Mouse (Mus musculus): ENCODE results near the gene Rrp15. TPM values are rescaled to one million over a fixed set of nuclear protein-coding genes. Genes with fewer than 3 reads are reported as not detected.

Rrp15 gene
- total and polyA plus RNA-seq, 3 experiments = 130 to 142 TPM; not detected in 1

- Histone ChIP-seq H3K4me1 (ENCODE audit: control insufficient read depth in 1 of 2, insufficient read depth in 2 of 2, low read length in 2 of 2) (no peaks in the 10 kb centered on the region), H3K36me3 (ENCODE audit: control insufficient read depth in 1 of 2, insufficient read depth in 2 of 2, low read length in 2 of 2) (no peaks in the 10 kb centered on the region), H3K27me3 (ENCODE audit: control insufficient read depth in 1 of 2, insufficient read depth in 2 of 2, low read length in 2 of 2) (no peaks in the 10 kb centered on the region), H3K79me2 (ENCODE audit: control insufficient read depth, insufficient read depth, low read length, poor library complexity) (no peaks in the 10 kb centered on the region), H3K4me3 (ENCODE audit: control insufficient read depth in 1 of 2, insufficient read depth in 1 of 2, low read depth in 2 of 2, low read length in 2 of 2) (no peak overlapping the region), H3K27ac (ENCODE audit: control insufficient read depth, low read depth, low read length) (no peak overlapping the region), H3K9ac (ENCODE audit: control insufficient read depth, low read depth, low read length, poor library complexity, severe bottlenecking) (no peak overlapping the region), H3K9me3 (replicated peaks; ENCODE audit: insufficient read depth, low read length) (no peaks in the 10 kb centered on the region)
- no peak for TF ChIP-seq TCF12 (IDR thresholded peaks at IDR 0.05; ENCODE audit: low read depth, low read length)
- no peak for TF ChIP-seq CTCF (IDR thresholded peaks at IDR 0.05 in 2 of 3, conservative IDR thresholded peaks at IDR 0.05 in 1 of 3; ENCODE audit: control insufficient read depth in 1 of 3, insufficient read depth in 1 of 3, low read depth in 2 of 3, low read length in 3 of 3, poor library complexity in 1 of 3, severe bottlenecking in 1 of 3)
- TF ChIP-seq MXI1 (IDR thresholded peaks at IDR 0.05; ENCODE audit: low read depth, low read length) = no peak
- no peak for TF ChIP-seq UBTF (IDR thresholded peaks at IDR 0.05; ENCODE audit: borderline replicate concordance, insufficient read depth, low read depth, low read length)
- TF ChIP-seq GABPA (IDR thresholded peaks at IDR 0.05; ENCODE audit: low read depth, low read length) = no peak
- TF ChIP-seq MYC (IDR thresholded peaks at IDR 0.05; ENCODE audit: low read depth, low read length) = no peak
- TF ChIP-seq SMC3 (IDR thresholded peaks at IDR 0.05; ENCODE audit: low read depth, low read length) = no peak
- TF ChIP-seq USF1 (IDR thresholded peaks at IDR 0.05; ENCODE audit: low read depth, low read length) = no peak
- no peak for TF ChIP-seq HCFC1 (IDR thresholded peaks at IDR 0.05; ENCODE audit: low read depth, low read length)
- no peak for TF ChIP-seq JUND (IDR thresholded peaks at IDR 0.05; ENCODE audit: low read depth, low read length)
- no peak for TF ChIP-seq TAL1 (IDR thresholded peaks at IDR 0.05; ENCODE audit: low read length)
- TF ChIP-seq ETS1 (IDR thresholded peaks at IDR 0.05; ENCODE audit: low read depth, low read length) = no peak
- no peak for TF ChIP-seq E2F4 (IDR thresholded peaks at IDR 0.05; ENCODE audit: borderline replicate concordance, low read depth, low read length)
- no peak for TF ChIP-seq MYB (IDR thresholded peaks at IDR 0.05; ENCODE audit: low read depth, low read length)
- TF ChIP-seq ZKSCAN1 (IDR thresholded peaks at IDR 0.05; ENCODE audit: low read depth, low read length) = no peak
- no peak for TF ChIP-seq MAZ (IDR thresholded peaks at IDR 0.05; ENCODE audit: low read depth, low read length)
- no peak for TF ChIP-seq TBP (IDR thresholded peaks at IDR 0.05; ENCODE audit: low read depth, low read length)
- TF ChIP-seq BHLHE40 (IDR thresholded peaks at IDR 0.05; ENCODE audit: borderline replicate concordance, low read depth, low read length) = no peak
- no peak for TF ChIP-seq GATA1 (IDR thresholded peaks at IDR 0.05; ENCODE audit: low read depth, low read length)
- TF ChIP-seq MAX (IDR thresholded peaks at IDR 0.05; ENCODE audit: low read length) = no peak
- no peak for DNase-seq (ENCODE audit: low read depth, low spot score)
These were observed 57.5 kb downstream of the Rrp15 start for GRCm38 (mm10) chr1:186691708-186692107.

GRCm38 (mm10) chr1:186684041-186684440, 65.1 kb downstream of the Rrp15 start:
- TF ChIP-seq MYB (IDR thresholded peaks at IDR 0.05; ENCODE audit: low read depth, low read length) (no peak), EP300 (IDR thresholded peaks at IDR 0.05; ENCODE audit: low read depth in 1 of 2, low read length in 2 of 2) (no peak), TBP (IDR thresholded peaks at IDR 0.05; ENCODE audit: low read depth, low read length) (no peak), E2F4 (IDR thresholded peaks at IDR 0.05; ENCODE audit: borderline replicate concordance, low read depth, low read length) (no peak), KAT2A (conservative IDR thresholded peaks at IDR 0.05; ENCODE audit: low read depth, low read length) (no peak), USF1 (IDR thresholded peaks at IDR 0.05; ENCODE audit: low read depth, low read length) (no peak)
- H3K79me2 ChIP-seq (ENCODE audit: control insufficient read depth, insufficient read depth, low read length, poor library complexity) = no peaks in the 10 kb centered on the region
- no peak overlapping the region for H3K4me3 ChIP-seq (ENCODE audit: control insufficient read depth in 1 of 2, insufficient read depth in 1 of 2, low read depth in 2 of 2, low read length in 2 of 2)
- no peak overlapping the region for H3K27ac ChIP-seq (ENCODE audit: control insufficient read depth, low read depth, low read length)
- no peaks in the 10 kb centered on the region for H3K4me1 ChIP-seq (ENCODE audit: control insufficient read depth in 1 of 2, insufficient read depth in 2 of 2, low read length in 2 of 2)
- no peak for DNase-seq (ENCODE audit: low read depth, low spot score)
- no peak overlapping the region for H3K9ac ChIP-seq (ENCODE audit: control insufficient read depth, low read depth, low read length, poor library complexity, severe bottlenecking)
- H3K9me3 ChIP-seq (replicated peaks; ENCODE audit: insufficient read depth, low read length) = no peaks in the 10 kb centered on the region
- no peaks in the 10 kb centered on the region for H3K36me3 ChIP-seq (ENCODE audit: control insufficient read depth in 1 of 2, insufficient read depth in 2 of 2, low read length in 2 of 2)
- no peaks in the 10 kb centered on the region for H3K27me3 ChIP-seq (ENCODE audit: control insufficient read depth in 1 of 2, insufficient read depth in 2 of 2, low read length in 2 of 2)
